Comparison of ENCODE assay signal across 13 mouse cellular contexts in genomic region chr4:150709391-150710130, GRCm38 (mm10). TPM values are rescaled to one million over a fixed set of nuclear protein-coding genes. Genes with fewer than 3 reads are reported as not detected.
DNase-seq lines count a peak whose midpoint lies in the region; ATAC-seq and TF ChIP-seq lines count a peak whose summit lies in the region.
"Had no signal": no experiment of that assay in that cellular context is flagged by ENCODE, and none has a peak within 500 bp of the region (broad histone marks: within the 10 kb centered on the region; RNA-seq: fewer than 3 reads in every experiment).

No protein-coding gene starts in this region.

- no peak overlapping the region for H3K27ac ChIP-seq in forebrain, embryonic 11.5 days (ENCODE audit: low read depth, low read length)
- no peak overlapping the region for H3K27ac ChIP-seq in forebrain, embryonic 12.5 days
- H3K27ac ChIP-seq in CH12.LX (ENCODE audit: insufficient read depth, low read depth): no peak overlapping the region
- no peak overlapping the region for H3K27ac ChIP-seq in embryonic facial prominence, embryonic 11.5 days (replicated peaks; ENCODE audit: low read depth, low read length)
- H3K27ac ChIP-seq: intestine, embryonic 15.5 days had no signal

- no peak for TF ChIP-seq RAD21 in CH12.LX (IDR thresholded peaks at IDR 0.05; ENCODE audit: low read depth, low read length)

- DNase-seq in forebrain, embryonic 11.5 days (ENCODE audit: low spot score): peak; percentile 63
- peak; percentile 27 for DNase-seq in CH12.LX (ENCODE audit: extremely low read depth)
- no peak for DNase-seq in embryonic facial prominence, embryonic 11.5 days (ENCODE audit: low spot score)
- peak; percentile 73 for DNase-seq in kidney, postnatal 10 days
- no peak for DNase-seq in urinary bladder, postnatal 14 days (ENCODE audit: low spot score)
- no peak for DNase-seq in lung, adult 18-20 months
- DNase-seq: B cell, adult 2 months; cerebellum, adult 2 months; heart, adult 18-20 months; lung, postnatal 36 days had no signal

- TF ChIP-seq CTCF in CH12.LX (conservative IDR thresholded peaks at IDR 0.05 in 1 of 2, IDR thresholded peaks at IDR 0.05 in 1 of 2; ENCODE audit: low read depth in 2 of 2, low read length in 2 of 2): no peak

- WGBS in forebrain, embryonic 11.5 days: 35% methylated on average over 11 of the region's 11 CpGs
- 38% methylated on average over 11 of the region's 11 CpGs for WGBS in forebrain, embryonic 12.5 days
- WGBS in embryonic facial prominence, embryonic 11.5 days: 42% methylated on average over 11 of the region's 11 CpGs

- H3K79me2 ChIP-seq in CH12.LX (replicated peaks; ENCODE audit: control insufficient read depth, extremely low read depth, insufficient read depth, poor library complexity, severe bottlenecking): no peaks in the 10 kb centered on the region

- no peak for ATAC-seq in forebrain, embryonic 11.5 days (replicated peaks; ENCODE audit: low FRiP score)
- no peak for ATAC-seq in forebrain, embryonic 12.5 days (ENCODE audit: low FRiP score)
- ATAC-seq in embryonic facial prominence, embryonic 11.5 days (replicated peaks; ENCODE audit: insufficient number of reproducible peaks, low FRiP score, low TSS enrichment, low read depth): peak; percentile 60; the same call in 1 of the 2 replicates
- no peak for ATAC-seq in monocyte, adult 5-6 weeks (replicated peaks; ENCODE audit: insufficient number of reproducible peaks, low FRiP score, low TSS enrichment, poor library complexity, severe bottlenecking)
- ATAC-seq: intestine, embryonic 15.5 days had no signal

- dilution Hi-C loops in CH12.LX (cut with MboI; ENCODE audit: extremely low pct_ligation_motif_present, extremely low pct_unique_long_range_greater_than_20kb, low sequenced_read_pairs): no loop called here

- no peak overlapping the region for H3K4me2 ChIP-seq in forebrain, embryonic 11.5 days (ENCODE audit: low read depth, low read length, severe bottlenecking)
- H3K4me2 ChIP-seq in forebrain, embryonic 12.5 days: no peak overlapping the region
- H3K4me2 ChIP-seq in CH12.LX (ENCODE audit: insufficient read depth, low read depth, poor library complexity, severe bottlenecking): no peak overlapping the region
- H3K4me2 ChIP-seq in embryonic facial prominence, embryonic 11.5 days (ENCODE audit: low read depth, low read length): no peak overlapping the region
- H3K4me2 ChIP-seq: intestine, embryonic 15.5 days had no signal

- no peaks in the 10 kb centered on the region for H3K9me3 ChIP-seq in forebrain, embryonic 11.5 days (ENCODE audit: control insufficient read depth, low read length)
- H3K9me3 ChIP-seq in forebrain, embryonic 12.5 days: no peaks in the 10 kb centered on the region
- no peaks in the 10 kb centered on the region for H3K9me3 ChIP-seq in CH12.LX (replicated peaks; ENCODE audit: low read length)
- H3K9me3 ChIP-seq in embryonic facial prominence, embryonic 11.5 days (replicated peaks; ENCODE audit: control insufficient read depth, low read length): no peaks in the 10 kb centered on the region
- H3K9me3 ChIP-seq: intestine, embryonic 15.5 days had no signal

- in situ Hi-C loops in CH12.LX (cut with MboI; ENCODE audit: low pct_ligation_motif_present, low pct_unique_long_range_greater_than_20kb, low sequenced_read_pairs): no loop called here

- peaks cover 7% of the 10 kb centered on the region for H3K4me1 ChIP-seq in forebrain, embryonic 11.5 days (replicated peaks; ENCODE audit: control insufficient read depth, insufficient read depth, low read length)
- peaks cover 17% of the 10 kb centered on the region for H3K4me1 ChIP-seq in forebrain, embryonic 12.5 days
- peaks cover 0 to 18% of the 10 kb centered on the region in 2 experiments; a peak in 2 of 4 replicates for H3K4me1 ChIP-seq in CH12.LX (ENCODE audit: control insufficient read depth in 1 of 2, insufficient read depth in 2 of 2)
- no peaks in the 10 kb centered on the region for H3K4me1 ChIP-seq in embryonic facial prominence, embryonic 11.5 days (ENCODE audit: control insufficient read depth, insufficient read depth, low read length)

- H3K4me3 ChIP-seq in forebrain, embryonic 11.5 days (ENCODE audit: low read depth, low read length): no peak overlapping the region
- no peak overlapping the region for H3K4me3 ChIP-seq in forebrain, embryonic 12.5 days (replicated peaks)
- H3K4me3 ChIP-seq in CH12.LX (replicated peaks in 1 of 3; ENCODE audit: low read depth in 2 of 3, low read length in 2 of 3, poor library complexity in 1 of 3): no peak overlapping the region
- H3K4me3 ChIP-seq in embryonic facial prominence, embryonic 11.5 days (ENCODE audit: low read depth, low read length): no peak overlapping the region
- H3K4me3 ChIP-seq: intestine, embryonic 15.5 days had no signal

- no peaks in the 10 kb centered on the region for H3K27me3 ChIP-seq in forebrain, embryonic 11.5 days (ENCODE audit: control insufficient read depth, insufficient read depth, low read length)
- peaks cover 2% of the 10 kb centered on the region; the same call in 1 of the 2 replicates for H3K27me3 ChIP-seq in forebrain, embryonic 12.5 days
- H3K27me3 ChIP-seq in CH12.LX (replicated peaks): no peaks in the 10 kb centered on the region
- H3K27me3 ChIP-seq in embryonic facial prominence, embryonic 11.5 days (ENCODE audit: control insufficient read depth, insufficient read depth, low read length): no peaks in the 10 kb centered on the region
- H3K27me3 ChIP-seq: intestine, embryonic 15.5 days had no signal

- no peaks in the 10 kb centered on the region for H3K36me3 ChIP-seq in forebrain, embryonic 11.5 days (ENCODE audit: control insufficient read depth, insufficient read depth, low read length)
- no peaks in the 10 kb centered on the region for H3K36me3 ChIP-seq in forebrain, embryonic 12.5 days (replicated peaks)
- H3K36me3 ChIP-seq in CH12.LX (replicated peaks in 1 of 2; ENCODE audit: control insufficient read depth in 1 of 2, insufficient read depth in 1 of 2, low read length in 1 of 2): no peaks in the 10 kb centered on the region
- no peaks in the 10 kb centered on the region for H3K36me3 ChIP-seq in embryonic facial prominence, embryonic 11.5 days (replicated peaks; ENCODE audit: control insufficient read depth, insufficient read depth, low read depth, low read length)
- H3K36me3 ChIP-seq: intestine, embryonic 15.5 days had no signal

- no peak for TF ChIP-seq EP300 in CH12.LX (IDR thresholded peaks at IDR 0.05; ENCODE audit: low read length)

- TF ChIP-seq POLR2A in CH12.LX (IDR thresholded peaks at IDR 0.05; ENCODE audit: low read depth, low read length): no peak

- no peak overlapping the region for H3K9ac ChIP-seq in forebrain, embryonic 11.5 days (ENCODE audit: low read length)
- H3K9ac ChIP-seq in forebrain, embryonic 12.5 days: no peak overlapping the region
- H3K9ac ChIP-seq in CH12.LX (ENCODE audit: insufficient read depth, low read depth): no peak overlapping the region
- H3K9ac ChIP-seq in embryonic facial prominence, embryonic 11.5 days (replicated peaks; ENCODE audit: low read length): no peak overlapping the region
- H3K9ac ChIP-seq: intestine, embryonic 15.5 days had no signal

TF ChIP-seq in CH12.LX, 34 proteins besides CTCF, POLR2A, EP300 and RAD21:
- TF ChIP-seq USF1 (IDR thresholded peaks at IDR 0.05; ENCODE audit: low read depth, low read length): no peak
- TF ChIP-seq NRF1 (IDR thresholded peaks at IDR 0.05; ENCODE audit: low read depth, low read length): no peak
- TF ChIP-seq ETS1 (conservative IDR thresholded peaks at IDR 0.05; ENCODE audit: low read depth, low read length): no peak
- TF ChIP-seq JUND (conservative IDR thresholded peaks at IDR 0.05; ENCODE audit: low read depth, low read length): no peak
- TF ChIP-seq MEF2A (IDR thresholded peaks at IDR 0.05; ENCODE audit: borderline replicate concordance, low read depth, low read length): no peak
- no peak for TF ChIP-seq IRF4 (IDR thresholded peaks at IDR 0.05; ENCODE audit: low read depth, low read length)
- no peak for TF ChIP-seq KAT2A (IDR thresholded peaks at IDR 0.05; ENCODE audit: insufficient replicate concordance, low read length)
- TF ChIP-seq SMC3 (IDR thresholded peaks at IDR 0.05; ENCODE audit: low read depth, low read length): no peak
- TF ChIP-seq JUN (IDR thresholded peaks at IDR 0.05; ENCODE audit: insufficient read depth, low read depth, low read length): no peak
- no peak for TF ChIP-seq HCFC1 (IDR thresholded peaks at IDR 0.05; ENCODE audit: low read depth, low read length)
- no peak for TF ChIP-seq MXI1 (IDR thresholded peaks at IDR 0.05; ENCODE audit: low read depth, low read length)
- no peak for TF ChIP-seq ZC3H11A (IDR thresholded peaks at IDR 0.05; ENCODE audit: low read depth, low read length)
- no peak for TF ChIP-seq ELF1 (IDR thresholded peaks at IDR 0.05; ENCODE audit: low read depth, low read length)
- no peak for TF ChIP-seq TBP (conservative IDR thresholded peaks at IDR 0.05; ENCODE audit: low read depth, low read length)
- TF ChIP-seq GABPA (IDR thresholded peaks at IDR 0.05; ENCODE audit: insufficient replicate concordance, low read depth, low read length): no peak
- no peak for TF ChIP-seq NELFE (IDR thresholded peaks at IDR 0.05; ENCODE audit: low read depth, low read length)
TF ChIP-seq in CH12.LX: peak in this region for 0.

RNA-seq across cellular contexts. Expression of gene Slc45a1, which starts 57.6 kb away (rescaled TPM):
- polyA plus RNA-seq in forebrain, embryonic 11.5 days (2014; fragmentation: Nextera tagmentation; extraction: Ambion mirVana): 2.7 and 4.5 TPM in 2 replicates
- polyA plus RNA-seq in forebrain, embryonic 12.5 days (2016; fragmentation: Nextera tagmentation; extraction: Ambion mirVana): 7.3 and 9.5 TPM in 2 replicates
- total RNA-seq in CH12.LX (2012; rRNA removed): not detected in 2 replicates
- total RNA-seq in CH12.LX (2014; rRNA removed): not detected in 2 replicates
- not detected in 2 replicates for polyA plus RNA-seq in CH12.LX (2012; ENCODE audit: insufficient read length, low read depth)
- polyA plus RNA-seq in embryonic facial prominence, embryonic 11.5 days (2014; fragmentation: Nextera tagmentation; extraction: Ambion mirVana): 0.86 and 0.98 TPM in 2 replicates
- not detected in 3 replicates for total RNA-seq in monocyte, adult 5-6 weeks (2017)
- total RNA-seq: heart, adult 18-20 months had no signal

Comparison
In these comparisons a context has a peak if more than half of its experiments do, and no peak if none do; other contexts are left out.
1. DNase-seq: peak in forebrain, embryonic 11.5 days (single experiment), CH12.LX (single experiment) and kidney, postnatal 10 days (single experiment); none in embryonic facial prominence, embryonic 11.5 days (single experiment), urinary bladder, postnatal 14 days (single experiment) and lung, adult 18-20 months (0 of 2).